Mouse (Mus musculus): ENCODE results near the gene Rpl18. TPM values are rescaled to one million over a fixed set of nuclear protein-coding genes. Genes with fewer than 3 reads are reported as not detected.

Gene Rpl18
- 1,856 TPM for polyA plus RNA-seq (2017; shearing (Covaris generic))

DNA sequence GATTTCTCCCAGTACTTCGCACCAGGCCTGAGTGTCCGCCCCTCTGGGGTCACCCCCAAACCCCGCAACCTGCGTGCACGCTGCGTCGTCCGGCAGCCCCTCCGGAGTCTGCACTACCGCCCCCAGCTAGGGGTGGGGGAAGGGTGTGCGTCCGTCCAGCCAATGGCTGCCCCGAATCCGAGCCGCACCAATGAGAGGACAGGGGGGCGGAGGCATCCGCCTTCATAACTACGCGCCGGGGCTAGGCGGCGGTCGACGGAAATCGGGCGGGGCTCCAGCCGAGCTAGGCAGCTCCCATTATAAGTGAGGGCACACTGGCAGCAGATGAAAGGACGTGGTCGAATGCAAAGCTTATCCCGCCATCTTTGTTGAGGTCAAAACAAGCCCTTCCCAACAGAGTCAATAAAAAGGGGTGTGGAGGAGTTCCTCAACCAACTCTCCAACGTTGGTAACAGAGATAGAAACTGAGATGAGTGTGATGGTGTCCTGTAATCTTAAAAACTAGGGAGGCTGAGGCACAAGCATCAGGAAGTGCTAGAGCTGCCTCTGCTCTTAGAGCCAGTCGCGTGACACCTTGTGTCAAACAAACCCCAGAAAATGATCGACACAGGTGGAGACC is at the start of gene Rpl18:
Gene Rpl18 (plus strand): TSS at position 368 of the 619 bp plus-strand sequence.

GRCm38 (mm10) chr7:45666161-45666560 is 49.1 kb upstream of the Rpl18 start, which contains the start of gene Fut2:
Gene Fut2 (minus strand): TSS chr7:45666394.

GRCm38 (mm10) chr7:45683396-45684050 is 31.7 kb upstream of the Rpl18 start, which contains the start of gene Ntn5:
Gene Ntn5 (plus strand): TSS chr7:45684022.

DNA sequence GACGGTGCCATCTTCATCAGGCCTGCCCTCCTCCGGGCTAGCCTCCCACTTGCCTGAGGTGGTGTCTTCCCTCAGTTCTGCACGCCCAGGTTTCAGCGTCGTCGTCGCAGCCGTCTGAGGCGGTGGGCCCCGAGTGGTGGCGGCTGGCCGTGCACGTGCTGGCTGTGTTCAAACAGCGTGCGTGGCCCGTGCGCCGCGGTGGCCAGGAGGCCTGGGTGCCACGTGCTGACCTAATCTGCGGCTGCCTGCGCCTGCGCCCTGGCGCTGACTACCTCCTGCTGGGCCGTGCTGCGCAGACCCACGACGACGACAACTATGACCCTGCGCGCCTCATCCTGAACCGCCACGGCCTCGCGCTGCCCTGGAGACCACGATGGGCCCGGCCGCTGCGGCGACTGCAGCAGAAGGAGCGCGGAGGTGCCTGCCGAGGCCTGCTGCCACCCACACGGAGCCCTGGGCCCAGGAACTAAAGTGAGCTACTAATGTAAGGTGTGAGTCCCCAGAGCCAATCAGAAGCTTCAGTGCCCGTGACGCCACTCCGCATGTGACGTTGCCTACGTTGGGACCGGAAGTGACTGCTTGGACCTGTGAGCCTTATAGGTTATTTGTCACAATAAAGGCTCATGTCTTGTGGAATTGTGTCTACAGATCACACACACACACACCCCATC is 21.2 kb upstream of the Rpl18 start, which contains the start of gene Sec1:
Gene Sec1 (minus strand): TSS at position 482 of the 671 bp plus-strand sequence.

GRCm38 (mm10) chr7:45699523-45700141 is 15.6 kb upstream of the Rpl18 start, which contains the start of gene Car11:
Gene Car11 (plus strand): TSS chr7:45699843.

DNA sequence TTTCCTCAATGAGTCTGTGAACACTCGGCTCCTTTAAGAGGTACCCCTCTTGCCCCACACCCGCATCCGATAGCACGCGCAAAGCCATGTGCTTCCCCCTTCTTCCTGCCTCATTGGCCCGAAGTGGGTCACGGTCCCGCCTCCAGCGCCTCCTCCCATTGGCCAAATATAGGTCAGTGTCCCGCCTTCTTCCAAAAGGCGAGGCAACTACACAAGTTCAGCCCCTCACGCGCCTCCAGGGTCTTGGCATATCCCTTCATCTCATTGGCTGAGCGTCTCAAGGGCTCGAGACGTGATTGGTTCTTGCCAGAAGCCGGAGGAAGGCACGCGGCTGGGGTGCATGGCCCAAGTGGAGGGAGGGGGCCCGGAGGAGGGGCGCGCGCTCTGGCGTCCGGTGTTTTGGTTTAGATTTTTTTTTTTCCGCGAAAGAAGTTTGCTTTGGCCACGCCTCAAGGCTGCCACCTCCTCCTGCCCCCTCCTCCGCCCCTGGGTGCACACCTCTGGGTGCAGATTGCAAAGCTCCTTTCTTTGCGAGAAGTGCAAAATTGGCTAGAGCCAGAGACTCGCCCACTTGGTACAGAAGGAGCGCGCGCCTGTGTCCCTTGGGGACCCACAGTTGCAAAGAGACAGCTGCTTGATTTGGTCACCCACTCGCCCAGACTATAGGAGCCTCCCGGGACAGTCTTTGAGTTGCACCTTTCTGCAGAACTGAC is 10.4 kb upstream of the Rpl18 start, which contains the start of gene Dbp:
Gene Dbp (plus strand): TSS at position 359 of the 713 bp plus-strand sequence.

DNA sequence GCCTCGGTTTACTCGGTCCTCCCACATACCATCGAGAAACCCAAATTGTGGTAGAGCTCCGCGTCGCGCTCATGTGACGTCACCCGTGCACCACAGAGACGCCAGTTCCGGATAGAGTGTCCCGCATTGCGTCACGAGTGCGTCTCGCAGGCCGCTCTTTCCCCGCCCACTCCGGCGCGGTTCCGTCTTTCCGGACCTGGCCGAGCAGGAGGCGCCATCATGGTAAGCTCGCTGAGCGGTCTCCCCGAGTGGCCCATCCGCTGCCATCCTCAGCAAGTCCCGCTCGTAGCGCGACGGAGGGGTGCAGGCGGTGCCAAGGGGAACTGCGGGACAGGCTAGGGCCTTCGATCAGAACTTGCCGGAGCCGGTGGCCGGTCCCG is 2.7 kb downstream of the Rpl18 start, which contains the start of gene Sphk2:
Gene Sphk2 (minus strand): TSS at position 85 of the 380 bp plus-strand sequence.

DNA sequence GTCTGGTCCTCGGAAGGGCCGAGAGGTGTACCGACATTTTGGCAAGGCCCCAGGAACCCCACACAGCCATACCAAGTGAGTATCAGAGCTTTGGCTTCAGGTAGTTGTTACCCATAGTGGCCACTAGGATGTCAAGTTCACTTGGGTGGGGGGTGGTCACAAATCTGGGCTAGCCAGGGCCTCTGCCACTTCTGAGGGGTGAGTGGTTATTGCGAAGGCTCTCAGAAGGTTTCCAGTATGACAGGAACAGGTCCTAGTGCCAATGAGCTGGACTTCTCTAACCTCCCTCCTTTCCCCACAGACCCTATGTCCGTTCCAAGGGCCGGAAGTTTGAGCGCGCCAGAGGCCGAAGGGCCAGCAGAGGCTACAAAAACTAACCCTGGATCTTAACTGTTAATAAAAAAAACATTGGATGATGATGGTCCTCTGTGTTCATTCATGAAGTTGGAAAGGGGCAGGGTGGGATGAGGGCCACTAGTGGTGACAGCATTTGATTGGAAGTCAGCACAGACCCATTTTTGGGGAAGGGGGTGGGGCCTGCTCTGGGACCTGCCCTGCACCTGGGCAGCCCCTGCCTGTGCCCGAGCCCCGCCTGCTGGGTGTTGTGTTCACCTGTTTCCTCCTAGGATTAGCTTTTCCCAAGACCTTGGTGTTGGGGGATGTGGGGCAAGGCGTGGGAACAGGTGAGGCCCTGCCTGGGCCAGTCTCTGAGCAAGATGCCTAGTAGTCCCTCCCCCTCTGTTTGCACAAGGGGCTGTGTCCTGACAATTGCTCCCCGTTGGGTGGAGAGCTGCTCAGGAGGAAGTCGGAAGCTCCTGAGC is 5.4 kb downstream of the Rpl18 start, which contains the start of gene Fam83e:
Gene Fam83e (plus strand): TSS at position 800 of the 821 bp plus-strand sequence.

GRCm38 (mm10) chr7:45725713-45726112 is 10.5 kb downstream of the Rpl18 start, which contains the start of gene Spaca4:
Gene Spaca4 (minus strand): TSS chr7:45725813.

Other genes starting within 250 kb of the Rpl18 start
- 198 TPM for gene Bax, start 248.6 kb upstream of the Rpl18 start, polyA plus RNA-seq (2017; shearing (Covaris generic))
- 6.5 TPM for gene Tulp2, start 233.6 kb upstream of the Rpl18 start, polyA plus RNA-seq (2017; shearing (Covaris generic))
- gene Gm45808, start 228.6 kb upstream of the Rpl18 start, polyA plus RNA-seq (2017; shearing (Covaris generic)): not detected
- gene Dhdh, start 226.7 kb upstream of the Rpl18 start, polyA plus RNA-seq (2017; shearing (Covaris generic)): 0.16 TPM
- gene Nucb1, start 205.1 kb upstream of the Rpl18 start, polyA plus RNA-seq (2017; shearing (Covaris generic)): 133 TPM
- 587 TPM for gene Ppp1r15a, start 189.2 kb upstream of the Rpl18 start, polyA plus RNA-seq (2017; shearing (Covaris generic))
- 1.0 TPM for gene Plekha4, start 189.1 kb upstream of the Rpl18 start, polyA plus RNA-seq (2017; shearing (Covaris generic))
- gene Hsd17b14, start 160.6 kb upstream of the Rpl18 start, polyA plus RNA-seq (2017; shearing (Covaris generic)): 0.66 TPM
- gene Bcat2, start 145.3 kb upstream of the Rpl18 start, polyA plus RNA-seq (2017; shearing (Covaris generic)): 123 TPM
- gene Fgf21, start 100.0 kb upstream of the Rpl18 start, polyA plus RNA-seq (2017; shearing (Covaris generic)): not detected
- gene Fut1, start 98.2 kb upstream of the Rpl18 start, polyA plus RNA-seq (2017; shearing (Covaris generic)): not detected
- gene Izumo1, start 93.6 kb upstream of the Rpl18 start, polyA plus RNA-seq (2017; shearing (Covaris generic)): not detected
- gene Rasip1, start 88.0 kb upstream of the Rpl18 start, polyA plus RNA-seq (2017; shearing (Covaris generic)): 0.41 TPM
- gene Mamstr, start 75.5 kb upstream of the Rpl18 start, polyA plus RNA-seq (2017; shearing (Covaris generic)): not detected
- gene Fut2, start 49.1 kb upstream of the Rpl18 start, polyA plus RNA-seq (2017; shearing (Covaris generic)): not detected
- gene Ntn5, start 31.4 kb upstream of the Rpl18 start, polyA plus RNA-seq (2017; shearing (Covaris generic)): 0.26 TPM
- gene Sec1, start 21.1 kb upstream of the Rpl18 start, polyA plus RNA-seq (2017; shearing (Covaris generic)): 0.16 TPM
- 4.5 TPM for gene Car11, start 15.6 kb upstream of the Rpl18 start, polyA plus RNA-seq (2017; shearing (Covaris generic))
- gene Dbp, start 10.4 kb upstream of the Rpl18 start, polyA plus RNA-seq (2017; shearing (Covaris generic)): 15.3 TPM
- 19.2 TPM for gene Sphk2, start 2.5 kb downstream of the Rpl18 start, polyA plus RNA-seq (2017; shearing (Covaris generic))
- gene Fam83e, start 5.8 kb downstream of the Rpl18 start, polyA plus RNA-seq (2017; shearing (Covaris generic)): 0.36 TPM
- not detected for gene Spaca4, start 10.4 kb downstream of the Rpl18 start, polyA plus RNA-seq (2017; shearing (Covaris generic))
- gene Lmtk3, start 68.3 kb downstream of the Rpl18 start, polyA plus RNA-seq (2017; shearing (Covaris generic)): not detected
- 4.7 TPM for gene Sult2b1, start 69.2 kb downstream of the Rpl18 start, polyA plus RNA-seq (2017; shearing (Covaris generic))
- 138 TPM for gene Cyth2, start 99.1 kb downstream of the Rpl18 start, polyA plus RNA-seq (2017; shearing (Covaris generic))
- 0.17 TPM for gene Kcnj14, start 109.3 kb downstream of the Rpl18 start, polyA plus RNA-seq (2017; shearing (Covaris generic))
- gene Grwd1, start 115.5 kb downstream of the Rpl18 start, polyA plus RNA-seq (2017; shearing (Covaris generic)): 39.5 TPM
- 47.7 TPM for gene Kdelr1, start 157.3 kb downstream of the Rpl18 start, polyA plus RNA-seq (2017; shearing (Covaris generic))
- gene Grin2d, start 162.9 kb downstream of the Rpl18 start, polyA plus RNA-seq (2017; shearing (Covaris generic)): 0.66 TPM
- gene Syngr4, start 181.3 kb downstream of the Rpl18 start, polyA plus RNA-seq (2017; shearing (Covaris generic)): not detected
- 3.1 TPM for gene Tmem143, start 181.5 kb downstream of the Rpl18 start, polyA plus RNA-seq (2017; shearing (Covaris generic))
- 369 TPM for gene Emp3, start 205.9 kb downstream of the Rpl18 start, polyA plus RNA-seq (2017; shearing (Covaris generic))
- 2.1 TPM for gene Ccdc114, start 208.6 kb downstream of the Rpl18 start, polyA plus RNA-seq (2017; shearing (Covaris generic))